Mouse (Mus musculus) cortical plate, adult 2 months (tissue): ENCODE results near the gene Myocos.

Experiments used
- CTCF ChIP-seq: fragments of 200-500 bp; IDR thresholded peaks from 2 replicates; pipeline ENCODE4 v1.5.1; 2011; ENCODE audit warnings: mild to moderate bottlenecking, control low read depth, low read length; ENCODE audit not compliant: insufficient read depth; ENCODE audit errors: extremely low read depth
- POLR2A ChIP-seq: fragments of 200-500 bp; IDR thresholded peaks from 2 replicates; pipeline ENCODE4 v1.6.1; 2011; ENCODE audit warnings: mild to moderate bottlenecking, low read length, control low read depth; ENCODE audit not compliant: insufficient read depth; ENCODE audit errors: extremely low read depth

DNA sequence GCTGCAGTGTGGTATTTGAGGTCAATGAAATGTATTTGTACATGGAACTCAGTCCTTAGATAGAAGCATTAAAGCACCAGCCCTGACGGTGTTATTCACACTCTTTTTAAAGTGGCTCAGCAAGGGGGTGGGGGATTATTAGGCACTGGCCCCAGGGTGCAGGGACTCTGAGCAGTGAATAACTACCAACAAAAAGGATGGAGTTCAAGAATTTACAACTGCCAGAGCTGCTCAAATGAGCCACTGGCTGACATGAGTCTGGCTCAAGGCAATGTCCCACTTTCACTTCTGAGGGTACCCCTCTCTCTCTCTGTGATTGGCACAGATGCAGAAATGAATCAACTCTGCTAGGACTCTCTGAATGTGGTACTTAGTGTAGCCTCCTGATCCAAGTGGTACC, 49.9 kb downstream of the Myocos start:
- TF ChIP-seq CTCF, result no peak
- TF ChIP-seq POLR2A, result no peak
